Mouse (Mus musculus) B cell, adult 2 months (primary cell): ENCODE data around the gene Kalrn.

Experiments used
- DNase-seq, 2 experiments: peaks; one replicate each; pipeline ENCODE4 v3.0.0; 2022

Kalrn gene

DNA sequence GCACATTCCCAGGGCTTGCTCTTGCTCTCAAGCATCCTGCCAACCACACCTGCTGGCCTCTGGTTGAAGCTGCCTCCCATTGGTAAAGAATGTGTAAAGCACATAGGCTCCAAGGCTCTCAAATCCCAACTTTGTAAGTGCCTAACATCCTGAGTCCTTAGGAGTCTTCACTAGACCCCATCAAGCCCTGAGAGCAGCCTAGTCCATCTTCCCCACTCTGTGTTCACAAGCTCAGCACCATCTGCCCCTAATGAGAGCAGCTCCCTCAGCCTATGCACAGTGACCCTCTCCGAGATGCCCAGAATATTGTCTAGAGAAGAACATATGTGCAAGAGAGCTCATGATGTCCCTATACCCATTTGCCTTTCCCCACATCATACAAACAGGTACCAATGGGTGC lies 78.6 kb downstream of the Kalrn start:
- DNase-seq: no peak

DNA sequence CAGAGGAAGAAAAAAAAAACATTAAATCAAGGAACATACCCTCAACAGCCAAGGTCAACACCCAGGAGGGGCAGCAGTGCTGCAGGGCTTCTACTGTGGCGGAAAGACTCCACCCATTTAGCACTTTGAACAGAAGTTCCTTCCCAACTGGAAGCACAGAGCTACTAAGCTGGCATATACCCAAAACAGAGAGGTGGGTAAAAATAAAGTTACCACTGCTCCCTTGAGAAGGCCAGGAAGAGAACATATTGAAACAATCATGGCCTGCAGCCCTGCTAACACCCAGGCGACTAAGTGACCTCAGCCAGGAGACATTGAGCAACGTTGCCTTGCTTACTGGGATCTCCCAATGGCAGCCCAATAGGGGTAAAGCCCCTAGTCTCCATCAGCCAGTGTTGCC lies 79.4 kb downstream of the Kalrn start:
- DNase-seq: no peak

DNA sequence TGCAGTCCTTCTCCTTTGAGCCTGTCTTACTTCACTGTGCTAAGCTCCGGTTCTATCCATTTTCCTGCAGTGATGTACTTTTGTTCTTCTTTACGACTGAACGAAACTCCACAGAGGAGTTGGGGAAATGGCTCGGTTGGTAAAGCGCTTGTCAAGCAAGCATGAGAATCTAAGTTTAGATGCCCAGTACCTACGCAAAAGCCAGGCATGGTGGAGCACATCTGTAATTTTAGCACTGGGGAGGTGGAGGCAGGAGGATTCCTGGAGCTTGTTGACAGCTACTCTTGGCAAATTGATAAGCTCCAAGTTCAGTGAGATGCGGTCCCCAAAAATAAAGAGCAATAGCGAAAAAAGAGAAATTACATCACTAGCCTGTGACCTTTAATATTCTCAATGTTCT lies 82.1 kb downstream of the Kalrn start:
- DNase-seq: no peak

DNA sequence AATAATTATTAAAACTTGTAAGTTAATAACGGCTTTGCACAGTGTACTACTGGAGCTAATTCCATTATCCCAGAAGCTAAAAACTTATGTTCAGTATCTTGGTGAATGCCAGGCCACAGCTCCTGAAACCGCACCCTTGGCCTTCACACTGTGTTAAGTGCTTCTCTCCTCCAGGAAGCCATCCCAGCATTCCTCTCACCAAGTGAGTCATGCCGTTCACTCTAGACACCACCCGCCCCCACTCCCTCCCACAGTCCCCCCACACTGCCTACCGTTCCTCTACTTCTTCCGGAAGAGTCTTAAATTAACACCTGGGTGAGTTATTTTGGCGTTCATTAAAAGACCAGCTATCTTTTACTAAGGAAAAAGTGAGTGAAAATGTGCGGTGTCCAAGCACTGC lies 82.8 kb downstream of the Kalrn start:
- no peak for DNase-seq

DNA sequence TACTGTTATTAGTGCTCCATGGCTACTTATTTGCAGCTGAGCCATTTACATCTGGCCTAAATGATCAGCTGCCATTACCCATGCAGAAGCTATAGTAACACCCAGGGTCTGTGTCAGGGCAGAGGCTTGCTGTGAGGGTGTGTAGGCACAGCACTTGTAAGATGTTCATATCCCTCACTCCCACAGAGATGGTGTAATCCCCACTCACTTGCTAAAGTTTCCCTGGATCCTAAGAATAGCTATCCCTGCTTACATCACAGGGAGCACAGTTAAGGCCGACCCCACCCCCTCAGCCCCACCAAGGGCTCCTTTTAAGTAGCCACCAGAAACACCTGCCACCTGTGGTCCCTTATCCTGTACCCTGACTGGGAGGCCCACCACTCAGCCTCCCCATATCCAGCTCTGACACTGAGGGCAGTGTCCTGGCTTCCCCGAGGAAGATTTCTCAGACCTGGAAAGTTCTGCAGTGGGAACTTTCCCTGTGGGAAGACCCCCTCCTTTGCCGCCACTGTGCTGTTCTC lies 83.5 kb downstream of the Kalrn start:
- no peak for DNase-seq

DNA sequence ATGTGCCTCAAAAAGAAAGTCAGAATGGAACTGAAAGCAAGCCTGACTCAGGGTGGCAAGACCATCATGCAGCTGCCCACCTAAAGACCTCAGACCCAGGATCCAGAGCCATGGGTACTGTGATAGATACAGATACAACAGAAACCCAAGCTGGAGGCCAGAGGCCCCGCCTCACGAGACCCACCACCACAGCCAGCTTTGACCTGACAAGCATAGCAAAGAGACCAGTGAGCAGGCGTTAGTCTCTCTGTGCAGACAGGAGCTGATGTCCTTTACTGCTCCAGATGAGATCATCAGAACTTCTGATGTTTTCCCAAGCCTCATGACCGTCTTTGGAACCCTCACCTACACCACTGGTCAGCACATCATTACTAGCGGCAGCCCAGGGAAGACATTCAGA lies 85.5 kb downstream of the Kalrn start:
- DNase-seq: no peak

DNA sequence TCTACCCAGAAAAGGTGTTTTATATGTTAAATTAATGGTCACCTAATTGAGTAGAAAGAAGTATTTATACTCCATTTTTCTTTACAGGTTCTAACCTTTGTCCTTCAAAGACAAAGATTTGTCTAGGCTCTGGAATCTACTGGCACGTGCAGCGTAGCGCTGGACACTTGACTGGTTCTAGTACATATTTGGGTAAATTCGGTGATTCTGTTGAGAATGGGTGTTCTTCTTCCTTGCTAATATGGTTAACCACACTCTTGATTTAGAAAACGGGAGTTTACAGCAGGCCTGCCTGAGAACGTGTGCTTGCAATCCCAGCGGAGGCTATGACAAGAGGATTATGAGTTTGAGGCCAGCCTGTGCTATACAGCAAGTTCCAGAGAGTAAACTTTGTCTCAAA lies 86.1 kb downstream of the Kalrn start:
- DNase-seq: no peak

DNA sequence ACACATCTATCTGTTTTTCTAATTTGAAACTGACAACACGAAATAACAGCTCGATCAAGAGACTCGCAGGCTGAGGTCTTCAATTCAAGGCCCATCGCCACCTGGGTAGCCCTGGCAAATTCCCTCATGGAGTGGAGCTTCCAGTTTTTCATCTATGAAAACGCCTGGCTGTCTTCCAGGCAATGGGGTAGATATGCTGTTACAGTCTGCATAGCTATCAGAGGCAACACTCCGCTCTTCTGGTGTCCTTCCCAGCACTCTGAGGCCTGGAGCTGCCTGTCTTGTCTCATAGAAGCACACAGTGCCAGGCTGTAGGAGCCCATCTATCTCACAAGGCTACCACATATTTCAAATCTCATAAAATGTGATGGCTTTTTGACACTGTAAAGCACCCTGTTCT lies 87.8 kb downstream of the Kalrn start:
- no peak for DNase-seq

DNA sequence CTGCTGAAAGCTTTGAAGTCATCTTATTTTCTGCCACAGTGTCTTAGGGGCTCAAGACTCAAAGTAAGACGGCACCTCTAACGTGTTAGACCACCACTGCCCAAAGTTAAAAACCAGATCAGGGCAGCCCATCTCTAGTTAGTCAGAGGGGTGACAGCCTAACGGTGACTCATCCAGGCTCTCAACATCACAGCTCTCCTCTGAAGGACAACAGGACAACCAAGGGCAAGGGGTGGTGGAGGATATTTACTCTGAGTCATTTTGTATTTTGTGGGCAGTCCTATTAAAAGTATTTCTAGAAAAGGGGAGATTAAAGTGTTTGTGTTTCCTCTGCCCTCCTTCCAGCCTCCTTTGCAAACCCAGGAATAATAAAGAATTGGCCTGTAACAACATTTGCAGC lies 88.4 kb downstream of the Kalrn start:
- no peak for DNase-seq

DNA sequence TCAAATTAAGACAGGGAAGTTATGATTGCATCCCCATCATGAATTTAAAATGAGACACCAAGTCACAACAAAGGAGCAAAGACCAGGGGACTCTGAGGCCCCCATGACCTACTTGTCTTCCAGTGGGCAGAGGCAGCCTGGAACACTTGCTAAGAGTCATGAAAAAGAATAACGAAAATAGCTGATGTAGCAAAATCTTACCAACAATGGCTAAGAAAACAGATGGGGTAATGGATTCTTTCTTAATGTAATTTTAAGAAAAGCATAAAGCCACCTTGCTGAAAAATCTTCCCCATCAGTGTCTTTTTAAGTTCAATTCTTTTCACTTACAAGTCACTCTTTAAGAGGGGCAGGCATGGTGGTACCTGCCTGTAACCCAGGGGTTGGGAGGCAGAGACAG lies 89.1 kb downstream of the Kalrn start:
- no peak for DNase-seq

DNA sequence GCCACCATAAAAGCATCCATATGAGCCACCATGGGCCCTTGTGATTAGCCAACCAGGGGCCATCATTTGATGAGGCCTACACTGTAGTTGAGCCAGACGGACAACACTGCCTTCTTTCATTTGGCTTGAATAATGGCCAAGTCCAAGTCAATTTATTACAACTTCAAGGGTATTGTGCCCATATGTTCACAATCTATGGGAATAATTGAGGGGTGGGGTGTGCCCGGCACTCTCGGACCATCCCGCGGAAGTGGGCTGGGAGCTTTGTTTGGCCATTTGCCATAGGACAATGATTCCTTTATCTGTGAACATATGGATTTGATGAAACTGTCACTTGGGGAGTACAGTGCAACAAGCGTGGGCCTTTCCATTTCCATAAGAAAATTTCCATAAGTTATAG lies 89.6 kb downstream of the Kalrn start:
- DNase-seq: no peak

DNA sequence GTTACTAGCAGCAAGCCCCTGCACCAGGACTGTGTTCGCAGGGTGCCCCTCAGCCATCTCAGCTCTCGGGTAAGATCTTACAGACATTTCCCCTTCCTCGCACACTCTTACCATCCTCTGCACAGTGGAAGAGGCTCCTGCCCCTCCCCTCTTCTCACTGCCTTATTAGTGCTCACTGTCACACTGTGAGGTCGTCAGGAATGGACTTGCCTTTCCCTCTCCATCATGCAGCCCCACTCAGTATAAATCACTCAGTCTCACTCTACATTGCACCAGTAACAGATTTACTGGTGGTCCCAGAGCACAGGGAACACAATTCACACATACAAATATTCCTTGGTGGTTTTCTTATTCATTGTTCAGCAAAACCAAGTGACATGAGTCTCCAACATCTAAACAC lies 98.6 kb downstream of the Kalrn start:
- DNase-seq: no peak

DNA sequence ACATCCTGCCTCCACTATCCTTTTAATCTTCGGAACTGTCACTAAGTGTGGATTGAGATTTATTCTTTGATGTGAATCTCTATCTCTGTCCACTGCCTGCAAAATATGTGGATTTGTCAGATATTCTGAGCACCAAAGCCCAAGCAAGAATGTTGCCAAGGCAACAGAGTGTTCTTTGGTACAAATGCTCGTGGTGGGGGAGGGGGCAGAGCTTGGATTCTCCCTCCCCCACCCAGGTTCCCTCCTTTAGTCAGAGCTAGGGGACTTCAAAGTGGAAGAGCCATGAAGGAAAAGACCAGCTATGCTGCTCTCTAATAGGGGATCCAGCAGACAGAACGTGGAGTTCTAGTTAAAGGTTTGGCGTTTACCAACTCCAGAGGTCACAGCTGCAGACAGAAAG lies 99.4 kb downstream of the Kalrn start:
- no peak for DNase-seq

DNA sequence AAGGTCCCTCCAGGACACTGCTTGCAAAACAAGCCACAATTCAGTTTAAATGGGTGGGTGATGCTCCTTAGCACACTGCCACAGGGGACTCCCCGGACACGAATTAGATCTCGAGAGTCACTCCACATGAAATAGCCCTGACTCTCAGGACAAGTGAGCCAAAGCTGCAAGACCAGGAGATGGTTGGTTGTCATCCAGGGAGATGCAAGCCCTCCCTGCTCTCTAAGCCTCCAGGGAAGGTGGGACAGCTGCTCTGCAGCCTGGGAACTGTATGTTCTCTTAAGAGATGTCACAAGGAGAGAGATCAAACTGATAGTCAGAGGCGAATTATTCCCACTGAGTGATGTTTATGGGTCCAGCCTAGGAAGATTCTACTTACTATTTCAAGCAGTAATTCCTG lies 101.9 kb downstream of the Kalrn start:
- no peak for DNase-seq

DNA sequence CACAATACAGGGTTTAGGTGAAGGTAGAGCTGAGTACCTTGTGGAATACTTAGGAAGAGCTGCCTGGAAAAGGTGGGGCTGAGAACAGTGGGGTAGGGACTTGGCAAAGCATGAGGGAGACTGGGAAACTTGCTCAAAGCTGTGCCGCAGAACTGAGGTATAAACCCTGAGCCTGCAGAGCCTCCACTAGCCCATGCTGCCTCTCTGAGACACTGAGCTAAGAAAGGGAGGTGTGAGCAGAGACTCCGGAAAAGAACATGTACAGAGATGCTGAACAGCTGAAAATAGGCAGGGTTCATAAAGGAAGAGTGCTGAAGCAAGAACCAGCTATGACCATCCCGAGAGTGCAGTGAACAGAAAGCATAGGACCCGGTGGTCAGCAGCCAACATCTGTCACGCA lies 103.0 kb downstream of the Kalrn start:
- no peak for DNase-seq

DNA sequence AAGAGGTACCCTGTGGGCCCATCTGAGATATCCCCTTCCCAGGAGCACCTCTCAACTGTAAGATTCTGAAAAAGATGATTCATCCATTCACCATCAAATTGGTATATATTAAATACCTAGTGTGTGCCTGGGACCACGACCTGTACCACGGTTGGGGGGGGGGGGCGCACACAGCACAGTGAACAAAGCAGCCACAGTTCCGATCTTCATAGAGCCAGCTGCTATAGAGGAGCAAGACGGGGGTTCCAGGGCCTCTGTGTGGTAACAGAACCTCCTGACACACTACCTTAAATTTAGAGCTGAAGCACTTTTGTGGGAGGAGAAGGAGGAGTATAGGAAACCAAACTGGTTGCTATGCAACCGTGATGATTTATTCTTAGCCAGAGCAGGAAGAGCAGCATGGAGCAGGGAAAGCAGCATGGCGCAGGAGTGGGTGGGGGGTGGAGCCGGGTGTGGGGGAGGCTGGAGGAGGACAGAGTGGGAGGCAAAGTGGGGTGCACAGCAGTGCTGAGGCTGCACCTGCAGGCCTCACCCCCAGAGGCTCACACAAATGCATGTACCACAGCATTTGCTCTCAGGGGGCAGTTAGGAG lies 104.0 kb downstream of the Kalrn start:
- DNase-seq: no peak

DNA sequence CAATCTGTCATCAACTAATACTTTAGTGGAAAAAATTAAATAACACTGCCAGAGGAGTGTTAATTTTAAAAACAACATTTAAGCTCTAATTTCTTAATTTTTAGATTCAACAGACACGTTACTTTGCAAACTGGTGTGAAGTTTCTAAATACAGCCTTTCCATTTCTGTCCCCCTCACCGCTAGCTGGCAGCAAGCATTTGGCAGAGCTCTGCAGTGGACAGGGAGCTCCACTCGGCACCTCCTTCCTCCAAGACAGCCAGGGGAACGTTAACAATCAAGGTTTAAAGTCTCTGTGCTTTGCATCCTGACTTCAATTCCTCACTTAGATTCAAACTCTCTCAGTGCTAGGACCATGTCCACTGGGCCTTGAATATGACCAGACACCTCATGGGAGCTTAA lies 106.7 kb downstream of the Kalrn start:
- no peak for DNase-seq

DNA sequence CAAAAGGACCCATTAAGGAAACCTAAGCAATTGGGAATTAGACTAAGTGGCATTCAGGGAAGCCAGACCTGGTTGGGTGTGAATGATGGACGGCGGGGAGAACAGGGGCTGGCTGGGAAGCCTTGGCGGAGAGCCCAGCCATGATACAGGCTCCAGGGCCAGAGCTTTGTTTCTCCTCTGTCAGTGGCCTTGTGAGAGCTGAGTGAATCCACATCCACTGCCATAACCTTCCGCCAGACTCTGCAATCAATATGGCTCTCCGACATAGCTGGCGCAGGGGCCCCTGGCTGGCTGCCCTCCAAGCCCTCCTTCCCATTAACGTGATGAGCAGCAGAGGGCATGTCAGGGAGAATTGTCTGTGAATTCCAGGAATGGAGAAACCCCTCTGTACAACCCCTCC lies 117.0 kb downstream of the Kalrn start:
- DNase-seq: no peak

DNA sequence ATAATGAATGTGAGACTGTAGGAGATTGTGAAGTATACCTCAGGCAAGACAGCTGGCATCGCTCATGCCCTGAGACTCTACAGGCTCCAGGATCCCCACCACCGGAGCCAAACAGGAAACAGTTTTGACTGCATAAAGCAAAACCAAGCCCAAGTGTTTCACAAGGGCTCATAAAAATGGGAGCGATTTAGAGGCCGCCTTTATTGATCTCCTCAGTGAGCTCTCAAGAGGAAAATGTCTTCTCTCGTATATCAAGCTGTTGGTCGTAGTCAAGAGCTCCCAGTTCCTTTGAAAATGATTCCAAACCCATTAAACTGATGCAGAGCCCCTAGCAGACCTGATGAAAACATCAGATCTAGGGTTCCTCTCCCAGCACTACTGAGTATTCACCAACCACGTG lies 127.7 kb downstream of the Kalrn start:
- no peak for DNase-seq

DNA sequence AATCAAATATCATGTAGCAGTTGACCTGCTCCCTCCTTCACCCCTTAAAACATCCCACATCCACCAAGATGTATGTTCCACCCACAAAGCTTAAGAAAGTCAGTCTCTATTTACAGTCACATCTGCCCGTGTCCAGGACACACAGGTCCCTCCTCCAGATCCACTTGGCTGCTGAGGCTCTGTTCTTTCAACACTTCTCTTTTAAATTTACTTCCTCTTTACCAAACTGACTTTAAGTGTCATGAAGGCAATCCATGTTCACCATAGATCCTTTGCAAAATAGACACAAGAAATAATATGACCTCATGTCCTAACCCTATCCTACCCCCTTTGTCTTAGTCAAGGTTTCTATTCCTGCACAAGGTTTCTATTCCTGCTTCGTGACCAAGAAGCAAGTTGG lies 131.6 kb downstream of the Kalrn start:
- no peak for DNase-seq

DNA sequence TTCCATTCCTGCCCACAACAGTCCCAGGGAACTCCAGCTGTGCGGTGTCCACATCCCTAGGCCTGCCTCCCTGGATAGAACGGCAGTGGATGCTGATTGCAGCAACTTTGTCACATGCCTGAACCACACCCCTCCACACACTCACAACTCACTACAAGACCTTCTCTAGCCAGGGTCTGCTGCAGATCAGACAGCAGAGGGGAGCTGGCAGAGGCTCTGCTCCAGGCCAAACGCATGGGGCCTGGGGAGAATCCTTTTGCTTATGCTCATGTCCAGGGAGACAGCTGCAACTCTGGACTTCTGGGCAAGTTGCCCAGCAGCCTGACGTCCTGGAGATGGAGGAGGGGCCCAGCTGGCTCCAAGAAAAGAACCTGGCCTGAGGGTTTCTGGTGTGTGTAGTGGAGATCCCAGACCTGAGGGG lies 132.3 kb downstream of the Kalrn start:
- no peak for DNase-seq

DNA sequence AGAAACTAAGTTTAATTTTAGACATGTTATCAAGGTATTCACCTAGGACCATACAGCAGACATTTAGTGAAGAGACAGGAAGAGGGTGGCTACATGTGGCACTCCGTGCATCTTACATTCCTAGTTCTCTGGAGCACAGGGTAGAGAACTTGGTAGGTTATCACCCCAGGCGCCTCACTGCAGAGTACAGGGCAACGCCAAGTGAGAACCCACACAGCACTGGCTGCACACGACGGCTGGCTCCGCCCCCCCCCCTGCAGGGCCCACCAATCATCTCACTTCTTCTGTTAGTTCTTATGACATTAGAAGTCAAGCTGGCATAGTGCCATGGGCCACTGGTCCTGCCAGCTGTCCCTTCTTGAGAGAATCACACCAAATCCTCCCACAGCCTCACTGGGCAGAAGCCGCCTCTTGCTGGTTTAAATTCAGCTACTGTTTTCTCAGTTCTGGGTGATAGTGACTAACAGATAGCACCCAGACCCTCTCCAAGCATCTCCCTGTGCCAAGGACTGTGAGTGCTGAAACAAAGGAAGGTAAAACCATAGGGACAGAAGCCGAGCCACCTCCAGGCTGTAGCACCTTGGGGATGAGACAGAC lies 133.2 kb downstream of the Kalrn start:
- DNase-seq: no peak

DNA sequence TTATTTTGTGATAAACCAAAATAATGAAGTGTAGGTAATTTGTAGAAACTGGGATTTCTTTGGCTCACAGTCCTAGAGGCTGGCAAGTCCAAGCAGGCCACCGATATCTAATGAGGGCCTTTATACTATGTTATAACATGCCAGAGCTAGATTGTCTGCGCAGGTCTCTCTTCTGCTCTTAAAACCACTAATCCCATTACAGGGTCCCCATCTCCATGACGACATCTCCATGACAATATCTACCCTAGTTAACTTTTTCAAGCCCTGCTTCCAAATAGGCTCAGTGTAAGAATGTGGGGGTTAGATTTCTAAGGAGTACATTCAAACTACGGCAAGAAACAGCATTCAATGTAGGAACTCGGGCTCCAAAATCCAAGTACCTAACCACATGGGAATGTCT lies 143.2 kb downstream of the Kalrn start:
- no peak for DNase-seq

DNA sequence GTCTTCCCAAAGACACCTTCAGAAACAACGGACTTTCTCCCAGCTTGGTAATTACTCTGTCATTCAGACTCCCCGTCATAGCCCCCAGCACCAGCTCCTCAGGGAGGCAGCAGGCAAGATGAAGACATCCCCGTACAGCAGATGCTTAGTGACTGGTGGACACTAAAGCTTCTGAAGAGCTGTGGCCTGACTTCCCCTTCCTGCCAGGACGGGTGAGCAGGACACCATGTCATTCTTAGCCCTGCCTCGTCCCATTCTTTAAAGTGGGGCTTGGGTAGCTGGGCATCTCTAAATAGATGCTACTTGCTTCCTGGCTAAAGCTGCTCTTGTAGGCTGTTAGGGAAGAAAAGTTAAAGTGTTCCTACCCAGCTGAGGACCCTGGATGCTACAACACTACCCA lies 145.7 kb downstream of the Kalrn start:
- DNase-seq: no peak

DNA sequence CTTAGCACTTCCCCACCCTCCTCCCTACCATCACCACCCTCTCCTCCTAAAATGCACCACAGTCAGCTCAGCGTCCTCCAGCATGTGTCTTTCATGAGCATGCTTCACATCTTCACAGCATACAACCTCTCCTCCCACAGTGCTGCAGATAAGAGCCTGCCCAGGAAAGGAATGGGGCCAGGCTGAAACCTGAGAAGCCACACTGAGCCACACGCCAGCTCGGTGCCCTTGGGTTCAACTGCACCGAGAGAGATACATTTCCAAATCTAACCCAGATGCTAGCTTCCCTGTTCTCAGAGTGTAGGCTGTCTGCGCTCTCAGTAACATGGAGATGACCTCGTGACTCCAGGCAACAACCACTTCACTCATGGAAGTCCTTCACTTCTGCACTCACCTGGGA lies 151.9 kb downstream of the Kalrn start:
- DNase-seq: no peak
